Mouse (Mus musculus): ENCODE measurements around the gene Dph6. TPM values are rescaled to one million over a fixed set of nuclear protein-coding genes. Genes with fewer than 3 reads are reported as not detected.

Dph6 gene
- polyA plus RNA-seq, 2 experiments, result 21.7 to 25.1 TPM

GRCm38 (mm10) chr2:114601174-114601573, 53.6 kb downstream of the Dph6 start:
- WGBS, result 91% methylated on average over 3 of the region's 3 CpGs
- no peak for ATAC-seq (ENCODE audit: low FRiP score, low read depth)
- no peak for TF ChIP-seq POLR2A (IDR thresholded peaks at IDR 0.05; ENCODE audit: borderline replicate concordance, extremely low read depth, insufficient read depth, insufficient read length)

GRCm38 (mm10) chr2:114599793-114600192, 55.0 kb downstream of the Dph6 start:
- Histone ChIP-seq H3K4me3 (replicated peaks; ENCODE audit: low read length) (no peak overlapping the region), H3K4me2 (replicated peaks; ENCODE audit: low read depth, low read length, severe bottlenecking) (no peak overlapping the region), H3K27me3 (ENCODE audit: control insufficient read depth, insufficient read depth, low read length) (no peaks in the 10 kb centered on the region), H3K9ac (ENCODE audit: low read depth, low read length, severe bottlenecking) (no peak overlapping the region), H3K4me1 (ENCODE audit: control insufficient read depth, insufficient read depth, low read length) (no peaks in the 10 kb centered on the region), H3K36me3 (ENCODE audit: control insufficient read depth, insufficient read depth, low read length) (no peaks in the 10 kb centered on the region), H3K27ac (replicated peaks; ENCODE audit: low read depth, low read length) (no peak overlapping the region), H3K9me3 (ENCODE audit: control insufficient read depth, low read length) (no peaks in the 10 kb centered on the region)
- no peak for DNase-seq (ENCODE audit: low spot score)
- TF ChIP-seq POLR2A (IDR thresholded peaks at IDR 0.05; ENCODE audit: borderline replicate concordance, extremely low read depth, insufficient read depth, insufficient read length), result no peak
- ATAC-seq (ENCODE audit: low FRiP score, low read depth), result no peak
- WGBS, result 24% methylated on average over 2 of the region's 2 CpGs

More at GRCm38 (mm10) chr2:114601174-114601573, 53.6 kb downstream of the Dph6 start:
- no peaks in the 10 kb centered on the region for H3K36me3 ChIP-seq (ENCODE audit: control insufficient read depth, insufficient read depth, low read length)
- H3K9ac ChIP-seq (ENCODE audit: low read depth, low read length, severe bottlenecking), result no peak overlapping the region
- no peak overlapping the region for H3K4me3 ChIP-seq (replicated peaks; ENCODE audit: low read length)
- no peaks in the 10 kb centered on the region for H3K27me3 ChIP-seq (ENCODE audit: control insufficient read depth, insufficient read depth, low read length)
- no peak overlapping the region for H3K27ac ChIP-seq (replicated peaks; ENCODE audit: low read depth, low read length)
- H3K4me2 ChIP-seq (replicated peaks; ENCODE audit: low read depth, low read length, severe bottlenecking), result no peak overlapping the region
- H3K9me3 ChIP-seq (ENCODE audit: control insufficient read depth, low read length), result no peaks in the 10 kb centered on the region
- no peaks in the 10 kb centered on the region for H3K4me1 ChIP-seq (ENCODE audit: control insufficient read depth, insufficient read depth, low read length)
- no peak for DNase-seq (ENCODE audit: low spot score)

GRCm38 (mm10) chr2:114593393-114593792, 61.4 kb downstream of the Dph6 start:
- no peaks in the 10 kb centered on the region for H3K27me3 ChIP-seq (ENCODE audit: control insufficient read depth, insufficient read depth, low read length)
- H3K27ac ChIP-seq (replicated peaks; ENCODE audit: low read depth, low read length), result no peak overlapping the region
- no peaks in the 10 kb centered on the region for H3K4me1 ChIP-seq (ENCODE audit: control insufficient read depth, insufficient read depth, low read length)
- H3K36me3 ChIP-seq (ENCODE audit: control insufficient read depth, insufficient read depth, low read length), result no peaks in the 10 kb centered on the region
- no peak overlapping the region for H3K4me3 ChIP-seq (replicated peaks; ENCODE audit: low read length)
- no peaks in the 10 kb centered on the region for H3K9me3 ChIP-seq (ENCODE audit: control insufficient read depth, low read length)
- no peak for ATAC-seq (ENCODE audit: low FRiP score, low read depth)
- 88% methylated on average over 5 of the region's 5 CpGs for WGBS
- no peak overlapping the region for H3K4me2 ChIP-seq (replicated peaks; ENCODE audit: low read depth, low read length, severe bottlenecking)
- TF ChIP-seq POLR2A (IDR thresholded peaks at IDR 0.05; ENCODE audit: borderline replicate concordance, extremely low read depth, insufficient read depth, insufficient read length), result no peak
- no peak overlapping the region for H3K9ac ChIP-seq (ENCODE audit: low read depth, low read length, severe bottlenecking)
- DNase-seq (ENCODE audit: low spot score), result no peak

GRCm38 (mm10) chr2:114580714-114581113, 74.0 kb downstream of the Dph6 start:
- Histone ChIP-seq H3K4me2 (replicated peaks; ENCODE audit: low read depth, low read length, severe bottlenecking) (no peak overlapping the region), H3K27me3 (ENCODE audit: control insufficient read depth, insufficient read depth, low read length) (no peaks in the 10 kb centered on the region), H3K27ac (replicated peaks; ENCODE audit: low read depth, low read length) (no peak overlapping the region), H3K36me3 (ENCODE audit: control insufficient read depth, insufficient read depth, low read length) (no peaks in the 10 kb centered on the region), H3K4me3 (replicated peaks; ENCODE audit: low read length) (no peak overlapping the region), H3K9me3 (ENCODE audit: control insufficient read depth, low read length) (no peaks in the 10 kb centered on the region), H3K9ac (ENCODE audit: low read depth, low read length, severe bottlenecking) (no peak overlapping the region), H3K4me1 (ENCODE audit: control insufficient read depth, insufficient read depth, low read length) (no peaks in the 10 kb centered on the region)
- no peak for TF ChIP-seq POLR2A (IDR thresholded peaks at IDR 0.05; ENCODE audit: borderline replicate concordance, extremely low read depth, insufficient read depth, insufficient read length)
- 88% methylated on average over 2 of the region's 2 CpGs for WGBS
- no peak for DNase-seq (ENCODE audit: low spot score)
- ATAC-seq (ENCODE audit: low FRiP score, low read depth), result no peak

GRCm38 (mm10) chr2:114543000-114543622, 111.7 kb downstream of the Dph6 start:
- no peak for TF ChIP-seq POLR2A (IDR thresholded peaks at IDR 0.05; ENCODE audit: borderline replicate concordance, extremely low read depth, insufficient read depth, insufficient read length)
- ATAC-seq (ENCODE audit: low FRiP score, low read depth) (no peak), DNase-seq (ENCODE audit: low spot score) (no peak)
- H3K36me3 ChIP-seq (ENCODE audit: control insufficient read depth, insufficient read depth, low read length), result no peaks in the 10 kb centered on the region
- H3K4me3 ChIP-seq (replicated peaks; ENCODE audit: low read length), result no peak overlapping the region
- no peaks in the 10 kb centered on the region for H3K9me3 ChIP-seq (ENCODE audit: control insufficient read depth, low read length)
- no peak overlapping the region for H3K9ac ChIP-seq (ENCODE audit: low read depth, low read length, severe bottlenecking)
- H3K4me2 ChIP-seq (replicated peaks; ENCODE audit: low read depth, low read length, severe bottlenecking), result no peak overlapping the region
- no peaks in the 10 kb centered on the region for H3K27me3 ChIP-seq (ENCODE audit: control insufficient read depth, insufficient read depth, low read length)
- WGBS, result 53% methylated on average over 2 of the region's 2 CpGs
- no peaks in the 10 kb centered on the region; the same call in 1 of the 2 replicates for H3K4me1 ChIP-seq (ENCODE audit: control insufficient read depth, insufficient read depth, low read length)
- H3K27ac ChIP-seq (replicated peaks; ENCODE audit: low read depth, low read length), result no peak overlapping the region
